Mouse (Mus musculus) stomach, embryonic 16.5 days (tissue): ENCODE results near the gene Fam118b. TPM values are rescaled to one million over a fixed set of nuclear protein-coding genes. Genes with fewer than 3 reads are reported as not detected.

Experiments used
- ATAC-seq: fragments of 200-750 bp; cut with Nextera tagmentation; 2 replicates; pipeline ENCODE4 v1.8.0; 2017; ENCODE audit warnings: moderate number of reproducible peaks, moderate TSS enrichment; ENCODE audit not compliant: insufficient read depth, low FRiP score
- H3K27ac ChIP-seq: fragments of 300-500 bp; sonication (generic); 2 replicates; pipeline ENCODE4 v1.5.1; 2014; ENCODE audit warnings: low read length
- H3K27me3 ChIP-seq: fragments of 300-500 bp; sonication (generic); 2 replicates; pipeline ENCODE4 v1.6.1; 2014; ENCODE audit warnings: low read length, control low read depth, mixed read lengths; ENCODE audit not compliant: control insufficient read depth, insufficient read depth
- H3K36me3 ChIP-seq: fragments of 300-500 bp; sonication (generic); 2 replicates; pipeline ENCODE4 v1.6.1; 2014; ENCODE audit warnings: low read length; ENCODE audit not compliant: control insufficient read depth, insufficient read depth
- H3K4me1 ChIP-seq: fragments of 300-500 bp; sonication (generic); 2 replicates; pipeline ENCODE4 v1.6.1; 2014; ENCODE audit warnings: low read length, control low read depth, mixed read lengths; ENCODE audit not compliant: control insufficient read depth, insufficient read depth
- H3K4me2 ChIP-seq: fragments of 300-500 bp; sonication (generic); 2 replicates; pipeline ENCODE4 v1.6.1; 2014; ENCODE audit warnings: low read depth, low read length, mixed read lengths
- H3K4me3 ChIP-seq: fragments of 300-500 bp; sonication (generic); replicated peaks from 2 replicates; pipeline ENCODE4 v1.5.1; 2014; ENCODE audit warnings: mild to moderate bottlenecking, low read length
- H3K9ac ChIP-seq: fragments of 300-500 bp; sonication (generic); 2 replicates; pipeline ENCODE4 v1.6.1; 2014; ENCODE audit warnings: low read length
- H3K9me3 ChIP-seq: fragments of 300-500 bp; sonication (generic); replicated peaks from 2 replicates; pipeline ENCODE4 v1.6.1; 2016; ENCODE audit warnings: low read length, control low read depth; ENCODE audit not compliant: control insufficient read depth
- WGBS: fragments of 180-500 bp; shearing (Covaris S2); extraction: QIAGEN DNeasy Blood & Tissue Kit; methylation state at CpG from one replicate; pipeline ENCODE4 v1.1.7; 2014; 5-methylcytosine and 5-hydroxymethylcytosine counted together
- polyA plus RNA-seq: library from polyadenylated mRNA; unstranded; fragments of >200 nt; fragmentation: Nextera tagmentation; extraction: Ambion mirVana; gene quantifications from 2 replicates; pipeline ENCODE4 v1.2.1, GENCODE M21; 2015

Gene Fam118b
- polyA plus RNA-seq, 1 experiment from 2014 or later, result 32.5 TPM

DNA sequence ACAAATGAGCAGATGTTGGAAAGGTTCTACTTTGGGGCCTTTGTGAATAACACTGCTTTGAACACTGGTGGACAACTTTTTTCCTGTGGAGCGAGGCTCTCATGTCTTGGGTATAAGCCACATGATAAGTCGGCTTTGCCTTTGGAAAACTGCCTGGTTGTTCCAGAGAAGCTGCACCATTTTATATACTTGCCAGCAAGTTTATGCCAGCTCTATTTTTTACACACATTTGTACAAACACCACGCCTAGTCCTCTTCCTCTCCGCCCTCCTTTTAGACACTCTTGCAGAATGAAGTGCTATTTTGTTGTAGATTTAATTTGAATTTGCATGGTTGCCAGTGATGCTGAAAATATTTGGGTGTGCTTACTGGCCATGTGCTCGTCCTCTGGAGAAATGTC, 25.9 kb upstream of the Fam118b start:
- no peak for ATAC-seq
- no peak overlapping the region for H3K4me2 ChIP-seq
- H3K4me3 ChIP-seq, result no peak overlapping the region
- 0 out of 2 replicates have a peak, but pooled peaks cover 2% of the 10 kb centered on the region for H3K4me1 ChIP-seq
- no peaks in the 10 kb centered on the region for H3K36me3 ChIP-seq
- H3K27me3 ChIP-seq, result no peaks in the 10 kb centered on the region
- H3K9ac ChIP-seq, result no peak overlapping the region
- no peak overlapping the region for H3K27ac ChIP-seq
- H3K9me3 ChIP-seq, result no peaks in the 10 kb centered on the region
- 74% methylated on average over 5 of the region's 5 CpGs for WGBS

DNA sequence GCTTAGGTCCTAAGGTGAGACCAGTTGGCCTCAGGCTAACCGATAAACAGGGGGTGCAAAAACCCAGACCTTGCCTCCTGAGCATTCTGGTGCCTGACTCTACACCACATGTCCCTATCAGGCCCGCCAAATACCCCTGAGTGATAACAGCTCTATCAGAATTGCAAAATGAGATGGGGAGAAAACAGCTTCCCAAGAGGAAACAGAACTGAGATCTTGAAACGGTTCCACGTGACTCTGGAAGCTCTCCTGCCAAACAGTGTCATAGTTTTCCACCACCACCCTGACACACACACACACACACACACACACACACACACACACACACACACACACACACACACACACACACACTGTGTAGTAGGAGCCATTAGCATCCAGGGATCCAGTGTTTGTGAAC, 23.3 kb upstream of the Fam118b start:
- no peak for ATAC-seq
- Histone ChIP-seq H3K4me3 (no peak overlapping the region), H3K9me3 (no peaks in the 10 kb centered on the region), H3K9ac (no peak overlapping the region), H3K27ac (no peak overlapping the region), H3K4me1 (0 out of 2 replicates have a peak, but pooled peaks cover 2% of the 10 kb centered on the region), H3K4me2 (no peak overlapping the region), H3K27me3 (no peaks in the 10 kb centered on the region), H3K36me3 (no peaks in the 10 kb centered on the region)
- 58% methylated on average over 4 of the region's 4 CpGs for WGBS

DNA sequence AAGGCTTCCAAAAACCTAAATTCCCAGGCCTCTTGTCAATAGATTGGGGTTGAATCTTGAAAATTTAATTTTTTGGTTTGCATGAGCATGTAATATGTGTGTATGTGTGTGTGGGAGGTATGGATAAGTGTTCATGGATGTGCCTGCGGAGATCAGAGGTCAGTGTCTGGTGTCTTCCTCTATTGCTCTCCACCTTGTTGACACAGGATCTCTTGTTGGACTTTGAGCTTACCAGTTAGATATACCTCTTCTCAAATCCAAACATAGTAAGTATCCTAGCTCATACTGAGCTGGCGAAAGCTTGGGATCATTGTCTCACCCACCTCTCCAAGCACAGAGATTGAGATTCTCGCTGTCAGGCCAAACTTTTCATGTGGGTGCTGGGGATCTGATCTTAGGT, 22.8 kb upstream of the Fam118b start:
- WGBS, result 92% methylated on average over 3 of the region's 3 CpGs
- Histone ChIP-seq H3K4me1 (0 out of 2 replicates have a peak, but pooled peaks cover 2% of the 10 kb centered on the region), H3K4me2 (no peak overlapping the region), H3K9me3 (no peaks in the 10 kb centered on the region), H3K36me3 (no peaks in the 10 kb centered on the region), H3K27me3 (no peaks in the 10 kb centered on the region), H3K9ac (no peak overlapping the region), H3K4me3 (no peak overlapping the region), H3K27ac (no peak overlapping the region)
- ATAC-seq, result no peak

DNA sequence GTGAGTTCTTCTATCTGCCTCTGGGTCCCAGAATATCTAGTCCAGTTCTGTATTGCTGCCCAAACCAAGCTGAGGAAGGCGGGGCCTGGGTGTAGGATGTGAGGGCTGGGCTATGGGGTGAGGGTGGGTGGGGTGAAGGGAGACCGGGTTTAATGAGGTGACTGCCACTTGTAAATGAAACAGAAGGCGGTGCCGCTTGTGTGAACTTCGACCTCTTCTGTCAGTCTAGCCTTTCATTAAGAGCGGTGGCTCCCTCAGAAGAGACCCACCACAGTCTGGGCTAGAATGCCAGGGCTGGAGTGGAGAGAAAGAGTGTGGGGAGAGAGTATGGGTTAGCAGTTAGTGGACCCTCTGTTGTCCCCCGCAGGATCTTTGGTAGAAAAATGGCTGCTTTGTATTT, 22.4 kb upstream of the Fam118b start:
- WGBS, result 35% methylated on average over 7 of the region's 7 CpGs
- peak; percentile 47; the same call in 1 of the 2 replicates for ATAC-seq
- no peak overlapping the region for H3K27ac ChIP-seq
- H3K27me3 ChIP-seq, result no peaks in the 10 kb centered on the region
- H3K4me2 ChIP-seq, result no peak overlapping the region
- H3K9me3 ChIP-seq, result no peaks in the 10 kb centered on the region
- H3K4me1 ChIP-seq, result 0 out of 2 replicates have a peak, but pooled peaks cover 2% of the 10 kb centered on the region
- H3K9ac ChIP-seq, result no peak overlapping the region
- no peaks in the 10 kb centered on the region for H3K36me3 ChIP-seq
- H3K4me3 ChIP-seq, result no peak overlapping the region

DNA sequence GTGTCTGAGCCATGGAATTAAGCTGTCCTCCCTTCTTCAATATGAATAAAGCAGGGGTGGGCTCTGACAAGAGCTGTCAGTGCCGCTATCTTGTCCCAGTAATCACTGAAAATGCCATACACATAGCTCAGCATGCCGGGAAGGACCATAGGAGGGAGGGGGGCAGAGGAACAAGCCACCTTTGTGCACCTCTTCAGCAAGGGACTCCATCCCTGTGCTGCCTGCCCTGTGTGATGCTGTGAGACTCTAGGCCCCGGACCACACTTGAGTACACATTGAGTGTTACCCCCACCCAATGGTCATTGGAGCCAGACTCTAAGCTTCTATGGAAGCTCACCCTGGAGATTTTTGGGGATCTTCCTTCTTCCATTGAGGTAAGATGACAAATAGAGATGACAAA, 18.7 kb upstream of the Fam118b start:
- Histone ChIP-seq H3K4me3 (no peak overlapping the region), H3K4me2 (no peak overlapping the region), H3K9me3 (no peaks in the 10 kb centered on the region), H3K27me3 (no peaks in the 10 kb centered on the region), H3K27ac (no peak overlapping the region), H3K36me3 (no peaks in the 10 kb centered on the region), H3K4me1 (peaks cover 6% of the 10 kb centered on the region), H3K9ac (no peak overlapping the region)
- ATAC-seq, result no peak
- 84% methylated on average over 3 of the region's 3 CpGs for WGBS

DNA sequence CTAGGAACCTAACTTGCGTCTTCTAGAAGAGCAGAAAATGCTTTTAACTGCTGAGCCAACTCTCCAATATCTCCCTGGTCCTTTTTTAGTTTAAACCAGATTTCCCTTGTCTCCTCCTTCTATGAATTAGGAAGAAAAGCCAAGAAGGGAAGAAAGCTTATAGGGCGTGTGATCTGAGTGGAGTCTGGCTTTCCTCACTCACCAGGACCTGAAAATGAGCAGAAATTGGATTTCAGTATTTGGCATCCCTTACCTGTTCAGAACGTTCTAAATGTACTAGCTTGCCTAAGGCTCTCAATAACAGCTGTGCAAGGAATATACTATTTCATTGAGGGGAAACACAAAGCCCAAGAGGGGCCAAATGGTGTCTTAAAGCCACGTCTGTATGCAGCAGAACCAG, 16.7 kb upstream of the Fam118b start:
- Histone ChIP-seq H3K4me2 (no peak overlapping the region), H3K9me3 (no peaks in the 10 kb centered on the region), H3K27me3 (no peaks in the 10 kb centered on the region), H3K27ac (no peak overlapping the region; the same call in 1 of the 2 replicates), H3K4me3 (no peak overlapping the region), H3K36me3 (no peaks in the 10 kb centered on the region), H3K9ac (no peak overlapping the region), H3K4me1 (peaks cover 4% of the 10 kb centered on the region)
- ATAC-seq, result no peak; the same call in 1 of the 2 replicates
- whole genome bisulfite sequencing, result 71% methylated on average over 4 of the region's 4 CpGs

DNA sequence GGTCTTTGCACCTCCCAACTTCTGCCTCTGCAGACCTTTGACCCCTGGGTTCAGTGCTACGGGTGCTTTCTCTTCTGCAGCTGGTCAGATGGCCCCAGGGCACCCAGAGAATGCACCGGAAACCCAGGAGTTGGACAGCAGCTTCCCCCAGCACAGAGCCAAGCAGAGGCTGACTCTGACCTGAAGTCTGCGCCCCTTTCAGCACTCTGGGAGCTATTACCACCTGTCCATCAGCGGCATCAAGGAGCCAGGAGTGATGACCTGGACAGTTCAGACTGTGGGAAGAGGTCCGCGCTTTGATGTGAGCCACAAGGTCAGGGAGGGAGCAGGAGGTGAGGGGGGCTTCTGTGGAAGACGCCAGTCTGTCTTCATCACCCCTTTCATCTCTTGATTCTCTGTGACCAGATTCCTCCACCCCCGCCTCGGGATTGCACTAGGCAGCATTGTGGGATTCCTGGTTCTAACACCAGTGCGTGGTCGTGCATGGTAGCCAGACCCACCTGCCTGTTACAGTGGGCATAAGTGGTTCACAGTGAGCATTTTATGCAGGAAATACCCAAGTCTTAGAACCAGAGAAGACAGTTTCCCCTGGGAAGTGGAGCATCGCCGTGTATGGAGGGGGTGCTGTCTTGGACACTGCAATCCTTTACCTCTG, 15.9 kb upstream of the Fam118b start:
- WGBS, result 72% methylated on average over 13 of the region's 13 CpGs
- Histone ChIP-seq H3K9me3 (no peaks in the 10 kb centered on the region), H3K27ac (no peak overlapping the region), H3K9ac (no peak overlapping the region), H3K4me3 (no peak overlapping the region), H3K4me2 (no peak overlapping the region), H3K36me3 (no peaks in the 10 kb centered on the region), H3K4me1 (peaks cover 4% of the 10 kb centered on the region), H3K27me3 (no peaks in the 10 kb centered on the region)
- no peak for ATAC-seq

DNA sequence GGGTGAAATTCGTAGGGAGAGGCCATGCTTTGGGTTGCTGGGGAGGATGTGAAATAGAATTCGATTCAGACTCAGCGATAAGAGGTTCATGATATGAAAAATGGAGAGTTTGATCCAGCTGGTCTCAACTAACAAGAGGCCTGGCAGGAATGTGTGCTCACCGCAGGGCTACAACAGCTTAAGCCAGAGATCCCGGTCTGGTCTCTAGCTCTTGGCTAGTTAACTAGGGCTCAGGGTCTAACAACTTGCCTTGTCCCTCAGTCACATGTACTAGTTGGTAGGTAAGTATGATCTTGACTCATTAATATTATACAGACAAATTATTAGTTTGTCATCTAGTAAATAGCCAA, 15.2 kb upstream of the Fam118b start:
- Histone ChIP-seq H3K9me3 (no peaks in the 10 kb centered on the region), H3K4me3 (no peak overlapping the region), H3K4me1 (peaks cover 4% of the 10 kb centered on the region), H3K36me3 (no peaks in the 10 kb centered on the region), H3K9ac (no peak overlapping the region), H3K4me2 (no peak overlapping the region), H3K27ac (no peak overlapping the region), H3K27me3 (no peaks in the 10 kb centered on the region)
- ATAC-seq, result peak; percentile 11; the same call in 1 of the 2 replicates
- 60% methylated on average over 5 of the region's 5 CpGs for WGBS

DNA sequence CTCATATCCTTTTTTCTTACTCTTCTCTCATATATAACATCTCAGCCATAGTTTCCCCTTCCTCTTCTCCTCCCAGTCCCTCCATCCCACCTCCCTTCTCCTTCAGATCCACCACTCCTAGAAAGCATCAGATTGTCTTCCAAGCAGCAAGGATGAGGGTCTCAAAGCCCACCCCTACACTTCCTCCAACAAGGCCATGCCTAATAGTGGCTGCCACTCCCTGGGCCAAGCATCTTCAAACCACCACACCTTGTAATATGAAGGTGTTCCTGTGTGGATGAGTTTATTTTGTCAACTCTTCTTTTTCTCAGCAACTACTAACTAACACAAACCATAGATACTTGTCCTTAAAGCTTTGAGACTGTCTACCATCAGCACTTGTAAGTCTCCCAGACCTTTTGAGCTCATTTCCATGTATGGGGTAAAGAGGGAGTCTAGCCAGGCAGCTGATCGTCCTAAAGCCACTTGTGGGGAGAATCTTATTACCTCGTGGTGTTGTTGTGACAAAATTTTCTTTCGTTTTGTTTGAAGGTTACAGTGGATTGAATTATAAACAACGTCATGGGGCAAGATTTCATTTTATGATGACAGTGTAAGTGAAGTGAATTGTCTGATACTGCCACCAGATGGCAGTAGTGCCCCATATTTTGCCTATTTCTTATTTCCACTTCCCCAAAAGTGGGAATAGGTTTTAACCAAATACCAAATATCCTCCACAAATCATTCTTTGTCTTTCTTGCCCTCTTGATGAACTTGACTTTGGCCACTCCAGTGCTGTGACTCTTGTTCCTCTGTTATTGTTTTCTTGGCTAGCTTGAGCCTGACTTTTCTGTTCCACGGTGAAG, 14.6 kb upstream of the Fam118b start:
- Histone ChIP-seq H3K4me1 (peaks cover 4% of the 10 kb centered on the region), H3K27ac (no peak overlapping the region), H3K9ac (0 out of 2 replicates have a peak overlapping the region, but pooled peaks have one; percentile 46), H3K36me3 (no peaks in the 10 kb centered on the region), H3K9me3 (no peaks in the 10 kb centered on the region), H3K4me2 (no peak overlapping the region), H3K4me3 (no peak overlapping the region), H3K27me3 (no peaks in the 10 kb centered on the region)
- ATAC-seq, result peak; percentile 14; the same call in 1 of the 2 replicates
- 15% methylated on average over 5 of the region's 5 CpGs for WGBS
